8 mouse cellular contexts compared by ENCODE assay signal in the genomic region with DNA sequence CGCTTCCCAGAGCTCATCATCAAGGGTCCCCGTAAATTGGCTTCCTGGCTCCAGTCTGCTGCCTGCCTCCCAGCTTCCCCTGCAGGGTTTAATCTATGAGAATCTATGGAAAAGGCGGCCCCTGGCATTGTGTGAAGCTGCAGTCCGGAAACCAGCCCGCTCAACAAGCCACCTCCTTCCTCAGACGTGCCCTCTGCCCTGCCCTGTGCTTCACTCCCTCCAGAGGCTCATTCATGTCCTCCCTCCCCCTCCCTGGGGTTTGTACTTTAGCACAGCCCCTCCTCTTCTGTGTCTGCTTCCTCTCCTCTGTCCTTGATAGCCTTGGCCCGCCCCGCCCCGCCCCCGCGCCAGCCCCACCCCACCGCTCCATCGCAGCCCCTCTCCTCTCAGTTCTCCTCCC. TPM values are rescaled to one million over a fixed set of nuclear protein-coding genes. Genes with fewer than 3 reads are reported as not detected.
DNase-seq lines count a peak whose midpoint lies in the region; ATAC-seq and TF ChIP-seq lines count a peak whose summit lies in the region.

No protein-coding gene starts in this region.

- peak; percentile 95 for ATAC-seq in lung, postnatal 0 days
- no peak for ATAC-seq in erythroid progenitor cell, adult 5-6 weeks (replicated peaks; ENCODE audit: low FRiP score, poor library complexity, severe bottlenecking)

- H3K27ac ChIP-seq in heart, embryonic 10.5 days: peak overlapping the region; percentile 90
- H3K27ac ChIP-seq in lung, postnatal 0 days (ENCODE audit: low read length): peak overlapping the region; percentile 63

- peak; percentile 78; the same call in 1 of the 2 replicates for TF ChIP-seq EP300 in lung, postnatal 0 days (IDR thresholded peaks at IDR 0.05)

- WGBS in heart, embryonic 10.5 days: 2% methylated on average over 10 of the region's 13 CpGs
- WGBS in lung, postnatal 0 days: 7% methylated on average over 8 of the region's 13 CpGs

- H3K9ac ChIP-seq in lung, postnatal 0 days (replicated peaks; ENCODE audit: low read depth): no peak overlapping the region

- H3K27me3 ChIP-seq in E14TG2a.4 (ENCODE audit: insufficient read depth, low read length): peaks cover 11% of the 10 kb centered on the region
- 0 out of 2 replicates have a peak, but pooled peaks cover 4% of the 10 kb centered on the region for H3K27me3 ChIP-seq in heart, embryonic 10.5 days (ENCODE audit: insufficient read depth, poor library complexity, severe bottlenecking)
- no peaks in the 10 kb centered on the region for H3K27me3 ChIP-seq in lung, postnatal 0 days (replicated peaks; ENCODE audit: insufficient read depth, low read length)

- no peak for TF ChIP-seq CTCF in E14TG2a.4 (conservative IDR thresholded peaks at IDR 0.05; ENCODE audit: low read length)
- TF ChIP-seq CTCF in brain, embryonic 14.5 days (IDR thresholded peaks at IDR 0.05; ENCODE audit: borderline replicate concordance, extremely low read depth, insufficient read depth, insufficient read length): no peak
- TF ChIP-seq CTCF in lung, postnatal 0 days (IDR thresholded peaks at IDR 0.05): peak; percentile 37

- no peaks in the 10 kb centered on the region for H3K9me3 ChIP-seq in E14TG2a.4 (ENCODE audit: low read length)
- no peaks in the 10 kb centered on the region for H3K9me3 ChIP-seq in heart, embryonic 10.5 days
- H3K9me3 ChIP-seq in lung, postnatal 0 days (ENCODE audit: low read length): no peaks in the 10 kb centered on the region

- DNase-seq in brain, embryonic 14.5 days (ENCODE audit: low read depth): peak; percentile 82
- peak; percentile 95 for DNase-seq in heart, embryonic 10.5 days (ENCODE audit: low spot score)
- peak; percentile 93 for DNase-seq in kidney, adult 9 months
- DNase-seq in lung, postnatal 0 days (ENCODE audit: low spot score): peak; percentile 95
- DNase-seq in retina, embryonic 14.5 days (ENCODE audit: low spot score): peak; percentile 83
- DNase-seq in left cerebral cortex, adult 11 months (ENCODE audit: low spot score): no peak

- H3K4me3 ChIP-seq in E14TG2a.4 (replicated peaks; ENCODE audit: low read length): peak overlapping the region; percentile 68
- peak overlapping the region; percentile 47 for H3K4me3 ChIP-seq in heart, embryonic 10.5 days
- no peak overlapping the region for H3K4me3 ChIP-seq in lung, postnatal 0 days (ENCODE audit: low read depth, low read length)

- TF ChIP-seq POLR2A in brain, embryonic 14.5 days (IDR thresholded peaks at IDR 0.05; ENCODE audit: borderline replicate concordance, extremely low read depth, insufficient read depth, insufficient read length, poor library complexity, severe bottlenecking): no peak

- no peaks in the 10 kb centered on the region for H3K36me3 ChIP-seq in E14TG2a.4 (ENCODE audit: insufficient read depth, low read length)
- H3K36me3 ChIP-seq in heart, embryonic 10.5 days: peaks cover 2% of the 10 kb centered on the region; the same call in 1 of the 2 replicates
- H3K36me3 ChIP-seq in lung, postnatal 0 days (ENCODE audit: insufficient read depth, low read length): no peaks in the 10 kb centered on the region

- H3K4me2 ChIP-seq in lung, postnatal 0 days (replicated peaks; ENCODE audit: low read depth, low read length): peak overlapping the region; percentile 33

- peaks cover 72% of the 10 kb centered on the region for H3K4me1 ChIP-seq in E14TG2a.4 (replicated peaks; ENCODE audit: low read depth, low read length)
- H3K4me1 ChIP-seq in heart, embryonic 10.5 days: peaks cover 53% of the 10 kb centered on the region
- no peaks in the 10 kb centered on the region for H3K4me1 ChIP-seq in lung, postnatal 0 days (ENCODE audit: insufficient read depth, low read depth, low read length)

RNA-seq across cellular contexts. Expression of gene Dgkz, which starts 8.8 kb away (rescaled TPM):
- polyA plus RNA-seq in brain, embryonic 14.5 days (2012; rRNA removed): 89.7 and 102 TPM in 2 replicates
- polyA plus RNA-seq in heart, embryonic 10.5 days (2016; fragmentation: Nextera tagmentation; extraction: Ambion mirVana): 58.4 and 61.0 TPM in 2 replicates
- 50.7 and 54.0 TPM in 2 replicates for polyA plus RNA-seq in lung, postnatal 0 days (2015; fragmentation: Nextera tagmentation; extraction: Ambion mirVana)
- 25.6 and 54.1 TPM in 2 replicates for total RNA-seq in erythroid progenitor cell, adult 5-6 weeks (2015; ENCODE audit: low replicate concordance)
- total RNA-seq in erythroid progenitor cell, adult 5-6 weeks (2017; ENCODE audit: low replicate concordance): 8.7 and 11.9 TPM in 2 replicates

RNA-seq across cellular contexts. Expression of gene Gm9821, which starts 38.9 kb away (rescaled TPM):
- polyA plus RNA-seq in brain, embryonic 14.5 days (2012; rRNA removed): not detected in 2 replicates
- polyA plus RNA-seq in heart, embryonic 10.5 days (2016; fragmentation: Nextera tagmentation; extraction: Ambion mirVana): 1.9 and 3.0 TPM in 2 replicates
- 0.14 and 0.35 TPM in 2 replicates for polyA plus RNA-seq in lung, postnatal 0 days (2015; fragmentation: Nextera tagmentation; extraction: Ambion mirVana)
- total RNA-seq in erythroid progenitor cell, adult 5-6 weeks (2015; ENCODE audit: low replicate concordance): not detected in 2 replicates
- total RNA-seq in erythroid progenitor cell, adult 5-6 weeks (2017; ENCODE audit: low replicate concordance): 0.13 TPM in 1 of 2 replicates, not detected in the other

RNA-seq across cellular contexts. Expression of gene Creb3l1, which starts 39.9 kb away (rescaled TPM):
- polyA plus RNA-seq in brain, embryonic 14.5 days (2012; rRNA removed): 1.4 and 4.7 TPM in 2 replicates
- polyA plus RNA-seq in heart, embryonic 10.5 days (2016; fragmentation: Nextera tagmentation; extraction: Ambion mirVana): 7.2 and 8.6 TPM in 2 replicates
- 7.0 and 8.1 TPM in 2 replicates for polyA plus RNA-seq in lung, postnatal 0 days (2015; fragmentation: Nextera tagmentation; extraction: Ambion mirVana)
- total RNA-seq in erythroid progenitor cell, adult 5-6 weeks (2015; ENCODE audit: low replicate concordance): 1.4 TPM in 1 of 2 replicates, not detected in the other
- total RNA-seq in erythroid progenitor cell, adult 5-6 weeks (2017; ENCODE audit: low replicate concordance): 0.08 and 0.51 TPM in 2 replicates

RNA-seq across cellular contexts. Expression of gene Mdk, which starts 52.3 kb away (rescaled TPM):
- 198 and 297 TPM in 2 replicates for polyA plus RNA-seq in brain, embryonic 14.5 days (2012; rRNA removed)
- polyA plus RNA-seq in heart, embryonic 10.5 days (2016; fragmentation: Nextera tagmentation; extraction: Ambion mirVana): 1,001 and 1,694 TPM in 2 replicates
- polyA plus RNA-seq in lung, postnatal 0 days (2015; fragmentation: Nextera tagmentation; extraction: Ambion mirVana): 101 and 104 TPM in 2 replicates
- not detected in 2 replicates for total RNA-seq in erythroid progenitor cell, adult 5-6 weeks (2015; ENCODE audit: low replicate concordance)
- total RNA-seq in erythroid progenitor cell, adult 5-6 weeks (2017; ENCODE audit: low replicate concordance): not detected in 2 replicates

RNA-seq across cellular contexts. Expression of gene Chrm4, which starts 57.4 kb away (rescaled TPM):
- 2.0 and 2.5 TPM in 2 replicates for polyA plus RNA-seq in brain, embryonic 14.5 days (2012; rRNA removed)
- 0.16 and 0.57 TPM in 2 replicates for polyA plus RNA-seq in heart, embryonic 10.5 days (2016; fragmentation: Nextera tagmentation; extraction: Ambion mirVana)
- 0.12 and 0.16 TPM in 2 replicates for polyA plus RNA-seq in lung, postnatal 0 days (2015; fragmentation: Nextera tagmentation; extraction: Ambion mirVana)
- total RNA-seq in erythroid progenitor cell, adult 5-6 weeks (2015; ENCODE audit: low replicate concordance): 1.3 TPM in 1 of 2 replicates, not detected in the other
- not detected in 2 replicates for total RNA-seq in erythroid progenitor cell, adult 5-6 weeks (2017; ENCODE audit: low replicate concordance)
